Mouse (Mus musculus) heart, adult 2 months (tissue): Measurements from ENCODE around the gene 2610507B11Rik.

Experiments used
- CTCF ChIP-seq: fragments of 200-600 bp; IDR thresholded peaks from 2 replicates; pipeline ENCODE4 v1.8.1; 2022; ENCODE audit warnings: antibody characterized with exemption, mild to moderate bottlenecking, moderate library complexity
- EP300 ChIP-seq: fragments of 200-500 bp; IDR thresholded peaks from 2 replicates; pipeline ENCODE4 v1.6.1; 2011; ENCODE audit warnings: low read depth, low read length, control low read depth; ENCODE audit not compliant: insufficient read depth
- POLR2A ChIP-seq: fragments of 200-500 bp; IDR thresholded peaks from 2 replicates; pipeline ENCODE4 v1.6.1; 2011; ENCODE audit warnings: mild to moderate bottlenecking, low read depth, low read length, control low read depth; ENCODE audit not compliant: insufficient read depth

GRCm38 (mm10) chr11:78279586-78279985, 18.0 kb downstream of the 2610507B11Rik start:
- TF ChIP-seq EP300, result no peak
- TF ChIP-seq CTCF, result no peak
- no peak for TF ChIP-seq POLR2A
